Mouse (Mus musculus): Measurements from ENCODE around the gene Fbxl17.

Fbxl17 gene

DNA sequence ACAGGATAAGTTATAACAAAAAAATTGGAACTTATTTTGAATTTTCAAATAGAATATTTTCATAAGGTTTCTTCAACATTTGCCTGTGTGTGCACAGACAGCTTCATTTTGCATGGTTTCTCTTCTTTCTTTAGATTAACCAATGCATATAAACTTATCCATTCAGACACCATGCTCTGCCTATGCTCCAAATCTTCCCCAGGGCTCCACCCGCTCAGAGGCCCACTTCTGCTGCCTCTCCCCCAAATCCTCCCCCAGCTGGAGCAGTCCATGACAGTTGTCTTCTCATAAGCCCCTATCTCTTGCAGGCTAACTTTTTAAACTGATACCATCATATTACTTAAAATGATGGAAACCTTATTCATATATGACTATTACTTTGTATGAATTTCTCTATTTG, 282.8 kb downstream of the Fbxl17 start:
- no peak for DNase-seq (ENCODE audit: low spot score in 2 of 2)

DNA sequence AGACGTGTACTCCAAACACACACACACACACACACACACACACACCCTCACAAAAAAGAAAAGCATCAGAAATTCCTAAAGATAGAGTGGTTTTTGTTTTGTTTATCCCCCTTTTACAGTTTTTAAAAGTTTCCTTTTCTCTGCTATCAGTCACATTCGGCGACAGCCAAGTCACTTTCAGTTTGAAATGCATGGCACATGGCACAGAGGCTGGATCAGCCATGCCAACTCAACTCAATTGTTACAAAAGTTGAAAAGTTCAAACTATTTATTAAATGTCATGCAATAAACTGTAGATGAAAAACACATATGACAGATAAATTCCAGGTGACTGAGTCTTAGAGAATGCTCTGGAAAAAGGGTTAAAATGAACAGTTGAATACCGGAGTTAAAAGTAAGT, 287.8 kb downstream of the Fbxl17 start:
- DNase-seq (ENCODE audit: low spot score in 2 of 2) = no peak

- peak; percentile 30 to 43 for DNase-seq (ENCODE audit: low spot score in 2 of 2)
Observed at GRCm38 (mm10) chr17:63209151-63209550, 290.7 kb downstream of the Fbxl17 start.

DNA sequence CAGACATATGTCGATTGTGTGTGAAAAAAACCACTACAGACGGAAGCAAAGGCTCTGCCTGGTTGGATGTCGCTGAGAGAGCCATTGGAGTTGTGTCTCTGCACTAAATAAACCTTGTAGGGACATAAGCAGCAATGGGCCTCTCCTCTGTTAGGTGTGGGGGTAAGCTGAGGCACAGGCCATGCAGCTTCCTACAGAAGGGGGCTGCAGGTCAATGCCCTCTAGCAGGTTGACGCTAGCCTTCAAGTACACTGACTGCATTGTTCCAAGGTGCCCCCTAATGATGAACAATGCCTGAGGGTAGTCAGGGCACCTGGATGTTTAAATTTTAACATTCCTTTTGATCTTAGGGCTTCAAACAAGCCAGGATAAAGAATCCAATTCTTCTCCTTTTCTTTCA, 291.5 kb downstream of the Fbxl17 start:
- DNase-seq (ENCODE audit: low spot score in 2 of 2) = no peak

DNA sequence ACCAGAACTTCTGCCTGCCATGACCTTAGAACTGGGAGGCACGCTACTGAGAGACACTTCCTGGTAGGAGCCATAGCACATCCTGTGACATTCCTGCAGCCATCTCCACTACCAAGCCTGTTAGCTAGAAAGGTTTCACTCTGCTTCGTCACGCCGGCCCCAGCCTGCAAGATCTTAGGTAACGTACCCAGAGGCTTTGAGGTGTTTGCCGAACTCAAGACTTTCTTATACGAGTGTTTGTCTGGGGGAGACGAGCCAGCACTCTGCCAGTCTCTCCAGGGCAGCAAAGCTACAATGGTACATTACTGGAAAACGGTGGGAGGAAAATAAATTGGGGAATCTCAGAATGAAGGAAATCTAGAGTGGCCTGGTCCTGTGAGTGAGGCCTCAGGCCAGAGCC, 292.1 kb downstream of the Fbxl17 start:
- DNase-seq (ENCODE audit: low spot score in 2 of 2) = no peak

DNA sequence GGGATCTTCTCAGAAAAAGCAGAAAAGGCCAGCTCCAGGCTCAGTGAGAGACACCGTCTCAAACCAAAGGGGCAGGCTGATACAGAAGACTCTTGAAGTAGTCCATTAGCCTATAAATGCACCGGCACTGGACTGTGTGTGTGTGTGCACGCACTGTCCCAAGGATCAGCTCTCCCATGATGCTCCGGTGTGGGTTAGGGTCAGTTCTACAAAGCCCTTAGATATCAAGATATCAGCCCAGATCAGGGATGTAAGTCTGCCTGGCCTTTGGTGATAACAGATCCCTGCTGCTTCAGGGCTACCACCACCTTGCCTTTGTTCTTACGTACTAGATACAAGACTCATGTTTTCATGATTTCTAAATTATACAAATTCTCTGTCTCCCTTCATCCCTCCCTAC, 294.5 kb downstream of the Fbxl17 start:
- DNase-seq (ENCODE audit: low spot score in 2 of 2) = no peak

- no peak for DNase-seq (ENCODE audit: low spot score in 2 of 2)
Observed at GRCm38 (mm10) chr17:63203582-63204190, 296.1 kb downstream of the Fbxl17 start.

DNA sequence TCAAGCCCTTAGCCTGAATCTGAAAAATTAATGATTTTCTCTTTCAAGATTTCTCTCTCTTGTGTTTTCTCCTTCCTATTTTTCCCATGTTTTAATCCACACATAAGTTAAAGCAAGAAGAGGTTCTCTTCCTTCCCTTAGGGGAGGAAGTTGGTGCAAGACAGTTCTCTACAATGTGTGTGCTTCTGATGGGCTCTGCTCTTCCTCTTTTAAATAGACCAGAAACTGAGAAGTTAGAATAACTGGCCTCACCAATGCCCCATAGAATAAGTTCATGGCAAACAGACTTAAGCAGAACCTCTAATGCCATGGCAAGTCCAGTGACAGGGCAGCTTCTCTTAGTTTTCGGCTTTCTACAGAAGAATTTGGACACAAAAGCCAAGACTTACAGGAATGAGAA, 301.1 kb downstream of the Fbxl17 start:
- no peak for DNase-seq (ENCODE audit: low spot score in 2 of 2)

DNA sequence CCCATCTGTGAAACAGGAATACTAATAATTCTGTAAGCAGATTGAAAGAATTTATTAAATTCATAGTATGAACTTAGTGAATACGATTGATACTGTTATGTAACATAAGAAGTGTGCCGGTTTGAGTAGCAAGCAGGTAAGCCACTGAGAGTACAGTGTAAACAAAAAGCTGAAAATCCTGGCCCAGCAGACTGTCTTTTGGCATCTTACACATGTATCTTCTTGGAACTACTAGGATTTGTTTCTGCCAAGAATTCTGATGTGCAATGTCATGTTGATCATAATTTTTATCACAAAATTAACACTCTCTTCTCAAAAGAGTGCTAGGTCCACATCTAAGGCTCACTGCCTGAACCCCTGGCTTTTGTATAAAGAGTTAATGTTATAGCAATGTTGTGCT, 304.3 kb downstream of the Fbxl17 start:
- no peak for DNase-seq (ENCODE audit: low spot score in 2 of 2)

- no peak for DNase-seq (ENCODE audit: low spot score in 2 of 2)
Observed at GRCm38 (mm10) chr17:63193196-63193595, 306.6 kb downstream of the Fbxl17 start.

DNA sequence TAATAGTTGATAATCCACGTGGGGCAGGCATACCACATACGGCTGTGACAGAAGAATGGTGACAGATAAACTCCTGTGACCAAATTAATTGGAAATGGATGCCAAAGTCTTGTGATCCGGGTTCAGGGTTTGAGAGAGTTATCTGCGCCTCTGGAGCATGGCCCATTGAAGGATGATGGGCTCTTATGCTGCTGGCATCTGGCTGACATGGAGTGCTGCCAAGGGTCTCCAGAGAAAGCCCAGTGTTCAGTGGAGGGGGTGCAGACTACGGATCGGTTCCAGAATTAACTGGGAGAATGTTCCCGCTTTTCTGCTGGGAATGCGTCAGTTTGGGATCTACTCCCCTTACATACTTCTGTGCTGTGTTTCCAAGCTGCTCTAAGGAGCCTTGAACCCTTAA, 308.5 kb downstream of the Fbxl17 start:
- no peak for DNase-seq (ENCODE audit: low spot score in 2 of 2)

- no peak for DNase-seq (ENCODE audit: low spot score in 2 of 2)
Observed at GRCm38 (mm10) chr17:63189274-63189673, 310.5 kb downstream of the Fbxl17 start.

- DNase-seq (ENCODE audit: low spot score in 2 of 2) = no peak
Observed at GRCm38 (mm10) chr17:63185531-63185930, 314.3 kb downstream of the Fbxl17 start.

- no peak for DNase-seq (ENCODE audit: low spot score in 2 of 2)
Observed at GRCm38 (mm10) chr17:63184844-63185504, 314.8 kb downstream of the Fbxl17 start.

DNA sequence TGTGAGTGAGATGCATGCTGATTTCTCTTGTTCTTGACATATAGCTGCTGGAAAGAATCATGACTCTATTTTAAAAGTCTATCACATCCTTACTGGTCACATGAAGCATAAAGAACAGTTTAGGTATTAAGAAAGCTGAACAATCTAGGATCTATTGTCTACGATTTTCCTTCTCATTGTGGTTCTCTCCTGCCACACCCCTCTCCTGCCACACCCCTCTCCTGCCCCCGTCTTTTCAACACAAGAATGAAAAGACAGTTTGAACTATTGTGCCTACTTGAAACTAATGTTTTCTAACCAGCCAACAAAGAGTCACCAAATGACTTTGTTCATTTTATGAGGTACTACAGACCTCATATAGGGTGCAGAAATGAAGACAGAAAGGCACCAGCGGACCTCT, 316.4 kb downstream of the Fbxl17 start:
- DNase-seq (ENCODE audit: low spot score in 2 of 2) = no peak

GRCm38 (mm10) chr17:63181661-63182060, 318.2 kb downstream of the Fbxl17 start:
- no peak for DNase-seq (ENCODE audit: low spot score in 2 of 2)

- DNase-seq (ENCODE audit: low spot score in 2 of 2) = no peak
Observed at GRCm38 (mm10) chr17:63180042-63180441, 319.8 kb downstream of the Fbxl17 start.

DNA sequence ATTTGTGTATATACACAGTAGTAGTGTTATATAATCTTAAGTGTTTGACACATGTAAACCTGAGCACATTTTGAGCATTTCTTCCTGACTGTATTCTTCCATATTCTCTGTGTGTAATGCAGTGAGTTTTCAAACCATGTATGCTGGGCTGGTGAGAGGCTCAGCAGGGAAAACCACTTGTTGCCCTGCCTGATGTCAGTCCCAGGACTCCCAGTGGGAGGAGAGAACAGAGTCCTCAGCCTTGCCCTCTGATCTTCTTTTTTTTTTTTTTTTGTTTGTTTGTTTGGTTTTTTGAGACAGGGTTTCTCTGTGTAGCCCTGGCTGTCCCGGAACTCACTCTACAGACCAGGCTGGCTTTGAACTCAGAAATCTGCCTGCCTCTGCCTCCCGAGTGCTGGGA, 321.5 kb downstream of the Fbxl17 start:
- no peak for DNase-seq (ENCODE audit: low spot score in 2 of 2)

DNA sequence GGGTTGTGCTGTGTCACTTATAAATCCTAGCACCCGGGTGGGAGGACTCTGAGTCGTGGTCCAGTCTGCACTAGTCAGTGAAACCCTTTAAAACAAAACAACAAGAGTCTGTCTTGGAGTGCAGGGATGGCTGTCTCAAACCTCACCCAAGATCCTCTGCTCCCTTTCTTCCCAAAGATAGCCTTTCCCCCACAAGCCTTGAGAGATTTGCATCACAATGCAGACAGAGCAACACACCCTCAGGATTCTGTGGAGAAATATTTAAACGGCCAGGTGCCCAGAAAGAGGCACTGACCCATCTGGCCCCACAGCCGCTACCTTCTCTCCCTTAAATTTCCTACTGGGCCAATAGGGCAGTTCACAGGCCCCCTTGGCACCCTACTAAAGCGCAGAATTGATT, 323.4 kb downstream of the Fbxl17 start:
- no peak for DNase-seq (ENCODE audit: low spot score in 2 of 2)

- no peak for DNase-seq (ENCODE audit: low spot score in 2 of 2)
Observed at GRCm38 (mm10) chr17:63172697-63173096, 327.1 kb downstream of the Fbxl17 start.

DNA sequence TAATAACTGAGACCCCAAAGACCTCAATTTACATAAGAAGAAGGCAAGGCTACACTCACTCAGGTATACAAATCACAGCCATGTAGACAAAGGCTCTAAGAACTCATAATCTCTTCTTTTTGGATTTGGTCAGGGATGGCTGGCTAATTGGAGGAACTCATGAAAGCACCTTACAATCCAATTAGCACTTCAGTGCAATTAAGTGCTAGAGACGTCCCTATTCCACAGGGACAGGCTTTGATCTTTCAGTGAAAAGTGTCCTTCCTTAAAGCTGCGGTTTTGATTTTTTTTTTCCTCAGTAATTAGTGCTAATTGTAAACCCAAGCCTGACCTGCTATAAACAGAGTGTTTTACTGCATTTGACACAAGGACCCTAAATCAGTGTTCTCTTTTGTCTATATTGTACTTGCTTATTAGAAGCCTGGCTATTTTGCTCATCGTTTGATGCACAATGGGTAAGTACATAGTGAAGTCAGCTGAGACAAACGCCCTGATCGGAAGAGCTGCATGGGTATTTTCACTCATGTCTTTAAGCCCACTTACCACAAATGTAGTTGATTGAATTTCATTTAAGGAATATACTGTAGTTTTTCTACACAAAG, 327.8 kb downstream of the Fbxl17 start:
- no peak for DNase-seq (ENCODE audit: low spot score in 2 of 2)

DNA sequence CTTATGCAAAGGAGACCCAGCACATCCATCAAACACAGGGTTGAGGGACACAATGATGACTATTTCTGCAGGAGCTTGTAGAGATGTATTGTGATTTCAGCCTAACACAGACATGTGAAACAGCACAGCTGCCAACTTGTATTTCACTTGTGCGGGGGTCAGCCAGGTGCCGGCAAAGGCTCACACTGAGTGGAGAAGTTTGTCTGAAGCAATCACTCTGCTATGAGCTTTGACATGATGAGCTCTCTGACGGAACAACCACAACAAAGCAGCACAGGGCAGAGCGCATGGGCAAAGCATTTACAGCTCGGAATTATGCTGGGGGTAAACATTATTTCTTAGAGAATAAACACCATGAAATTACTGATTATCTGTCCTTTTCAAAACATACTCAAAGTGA, 328.6 kb downstream of the Fbxl17 start:
- no peak for DNase-seq (ENCODE audit: low spot score in 2 of 2)

DNA sequence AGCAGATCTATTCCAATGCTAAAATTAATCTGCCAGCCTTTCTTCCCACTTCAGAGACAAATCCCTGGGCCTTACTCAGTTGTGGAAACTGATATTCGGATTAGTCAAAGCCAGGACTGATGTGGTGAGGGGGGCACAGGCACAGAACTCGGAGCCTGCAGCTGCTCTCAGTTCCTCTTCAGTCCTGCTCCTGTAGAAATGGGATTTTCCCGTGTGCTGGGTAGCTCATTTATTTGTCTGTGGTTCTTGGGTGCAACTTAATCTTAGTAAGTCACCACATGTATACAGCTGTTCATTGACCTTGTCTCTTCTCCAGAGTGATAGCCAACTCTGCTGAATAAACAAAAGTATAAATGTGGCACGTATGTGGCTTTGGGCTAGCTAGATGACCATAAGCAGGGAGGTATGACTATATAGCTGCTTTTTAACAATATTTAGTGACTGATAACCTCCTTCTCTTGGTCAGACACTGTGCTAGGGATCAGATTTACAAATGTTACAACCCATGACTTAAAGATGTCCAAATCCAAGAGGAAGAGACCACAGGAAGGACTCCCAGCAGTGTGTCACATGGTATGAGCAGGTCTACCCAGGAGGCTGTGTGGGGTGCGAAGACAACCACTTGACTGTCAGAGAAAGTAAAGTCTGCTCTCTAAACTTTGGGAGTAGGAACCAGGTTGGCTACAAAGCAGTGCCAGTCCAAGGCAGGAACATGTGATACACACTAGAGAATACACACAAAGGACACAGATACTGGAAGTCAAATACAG, 331.6 kb downstream of the Fbxl17 start:
- DNase-seq (ENCODE audit: low spot score in 2 of 2) = no peak

Measured in frontal cortex, postnatal 36 days (tissue).